Mouse (Mus musculus) neural tube, embryonic 13.5 days (tissue): ENCODE measurements at regions not wholly inside any gene's neighbourhood (a gene's known extent, or its start where the extent isn't known, plus 50 kb on each side); places are given as distances from the start of the nearest gene placed in this dataset.

Experiments used
- ATAC-seq: fragments of 200-750 bp; cut with Nextera tagmentation; 2 replicates; pipeline ENCODE4 v1.8.0; 2017; ENCODE audit warnings: low read depth, mild to moderate bottlenecking, moderate TSS enrichment, moderate library complexity
- H3K27ac ChIP-seq: fragments of 300-500 bp; sonication (generic); replicated peaks from 2 replicates; pipeline ENCODE4 v1.5.1; 2015; ENCODE audit warnings: moderate library complexity, mild to moderate bottlenecking, inconsistent platforms
- H3K27me3 ChIP-seq: fragments of 300-500 bp; sonication (generic); 2 replicates; pipeline ENCODE4 v1.6.1; 2015; ENCODE audit warnings: mild to moderate bottlenecking, inconsistent platforms
- H3K36me3 ChIP-seq: fragments of 300-500 bp; sonication (generic); 2 replicates; pipeline ENCODE4 v1.6.1; 2015; ENCODE audit warnings: mild to moderate bottlenecking, inconsistent platforms
- H3K4me1 ChIP-seq: fragments of 300-500 bp; sonication (generic); replicated peaks from 2 replicates; pipeline ENCODE4 v1.6.1; 2015; ENCODE audit warnings: inconsistent platforms
- H3K4me2 ChIP-seq: fragments of 300-500 bp; sonication (generic); 2 replicates; pipeline ENCODE4 v1.6.1; 2015; ENCODE audit warnings: inconsistent platforms, mild to moderate bottlenecking, moderate library complexity
- H3K4me3 ChIP-seq: fragments of 300-500 bp; sonication (generic); 2 replicates; pipeline ENCODE4 v1.5.1; 2015; ENCODE audit warnings: mild to moderate bottlenecking, inconsistent platforms
- H3K9ac ChIP-seq: fragments of 300-500 bp; sonication (generic); 2 replicates; pipeline ENCODE4 v1.6.1; 2015; ENCODE audit warnings: moderate library complexity, mild to moderate bottlenecking, inconsistent platforms
- H3K9me3 ChIP-seq: fragments of 300-500 bp; sonication (generic); 2 replicates; pipeline ENCODE4 v1.6.1; 2016; ENCODE audit warnings: inconsistent platforms
- WGBS: fragments of 180-500 bp; shearing (Covaris S2); methylation state at CpG from one replicate; pipeline ENCODE4 v1.1.7; 2015; 5-methylcytosine and 5-hydroxymethylcytosine counted together

- 93% methylated on average over 4 of the region's 4 CpGs for WGBS
- Histone ChIP-seq H3K27ac (no peak overlapping the region), H3K36me3 (no peaks in the 10 kb centered on the region), H3K9me3 (no peaks in the 10 kb centered on the region), H3K9ac (no peak overlapping the region), H3K4me2 (no peak overlapping the region), H3K4me3 (no peak overlapping the region), H3K4me1 (no peaks in the 10 kb centered on the region), H3K27me3 (no peaks in the 10 kb centered on the region)
- ATAC-seq, result no peak
Observed at GRCm38 (mm10) chr19:27556697-27557096, 127.1 kb upstream of the Pum3 start.

GRCm38 (mm10) chr19:27554841-27555240 is 125.2 kb upstream of the Pum3 start:
- Histone ChIP-seq H3K9ac (no peak overlapping the region), H3K4me1 (no peaks in the 10 kb centered on the region), H3K27ac (no peak overlapping the region), H3K9me3 (no peaks in the 10 kb centered on the region), H3K36me3 (no peaks in the 10 kb centered on the region), H3K27me3 (no peaks in the 10 kb centered on the region), H3K4me2 (no peak overlapping the region), H3K4me3 (no peak overlapping the region)
- 98% methylated on average over 4 of the region's 4 CpGs for WGBS
- ATAC-seq, result no peak

- WGBS, result 91% methylated on average over 11 of the region's 11 CpGs
- ATAC-seq, result no peak
- Histone ChIP-seq H3K27ac (no peak overlapping the region), H3K9me3 (no peaks in the 10 kb centered on the region), H3K27me3 (no peaks in the 10 kb centered on the region), H3K4me3 (no peak overlapping the region), H3K36me3 (no peaks in the 10 kb centered on the region), H3K4me2 (no peak overlapping the region), H3K4me1 (no peaks in the 10 kb centered on the region), H3K9ac (no peak overlapping the region)
Observed at GRCm38 (mm10) chr19:27553266-27553665, 123.6 kb upstream of the Pum3 start.

- H3K27ac ChIP-seq, result no peak overlapping the region
- H3K9me3 ChIP-seq, result no peaks in the 10 kb centered on the region
Observed at GRCm38 (mm10) chr19:27537746-27538145, 108.1 kb upstream of the Pum3 start.

GRCm38 (mm10) chr19:27537066-27537465 is 107.4 kb upstream of the Pum3 start:
- WGBS, result 48% methylated on average over 9 of the region's 9 CpGs
- H3K27ac ChIP-seq, result no peak overlapping the region
- H3K4me3 ChIP-seq, result no peak overlapping the region
- H3K27me3 ChIP-seq, result no peaks in the 10 kb centered on the region
- H3K36me3 ChIP-seq, result no peaks in the 10 kb centered on the region
- H3K4me2 ChIP-seq, result no peak overlapping the region
- no peaks in the 10 kb centered on the region for H3K9me3 ChIP-seq
- ATAC-seq, result no peak
- H3K9ac ChIP-seq, result no peak overlapping the region
- 0 out of 2 replicates have a peak, but pooled peaks cover 3% of the 10 kb centered on the region for H3K4me1 ChIP-seq

More at GRCm38 (mm10) chr19:27537746-27538145, 108.1 kb upstream of the Pum3 start:
- Histone ChIP-seq H3K4me2 (no peak overlapping the region), H3K4me1 (0 out of 2 replicates have a peak, but pooled peaks cover 3% of the 10 kb centered on the region), H3K36me3 (no peaks in the 10 kb centered on the region), H3K27me3 (no peaks in the 10 kb centered on the region), H3K9ac (no peak overlapping the region), H3K4me3 (no peak overlapping the region)
- no peak for ATAC-seq
- 85% methylated on average over 3 of the region's 3 CpGs for WGBS

- no peaks in the 10 kb centered on the region for H3K27me3 ChIP-seq
- no peaks in the 10 kb centered on the region for H3K9me3 ChIP-seq
- ATAC-seq, result no peak
- 84% methylated on average over 6 of the region's 6 CpGs for WGBS
- no peak overlapping the region for H3K4me3 ChIP-seq
- H3K36me3 ChIP-seq, result no peaks in the 10 kb centered on the region
- H3K9ac ChIP-seq, result no peak overlapping the region
- H3K27ac ChIP-seq, result no peak overlapping the region
- no peak overlapping the region for H3K4me2 ChIP-seq
- H3K4me1 ChIP-seq, result no peaks in the 10 kb centered on the region
Observed at GRCm38 (mm10) chr19:27527940-27528558, 98.4 kb upstream of the Pum3 start.

- no peak for ATAC-seq
- 84% methylated on average over 5 of the region's 5 CpGs for whole genome bisulfite sequencing
- Histone ChIP-seq H3K4me2 (no peak overlapping the region), H3K36me3 (no peaks in the 10 kb centered on the region), H3K9ac (no peak overlapping the region), H3K9me3 (no peaks in the 10 kb centered on the region), H3K27me3 (no peaks in the 10 kb centered on the region), H3K4me3 (no peak overlapping the region), H3K27ac (no peak overlapping the region), H3K4me1 (no peaks in the 10 kb centered on the region)
Observed at GRCm38 (mm10) chr19:27519326-27520061, 89.9 kb upstream of the Pum3 start.

GRCm38 (mm10) chr19:27514267-27514666 is 84.6 kb upstream of the Pum3 start:
- no peak overlapping the region for H3K9ac ChIP-seq

GRCm38 (mm10) chr19:27513535-27513934 is 83.9 kb upstream of the Pum3 start:
- Histone ChIP-seq H3K27me3 (no peaks in the 10 kb centered on the region), H3K4me1 (0 out of 2 replicates have a peak, but pooled peaks cover 4% of the 10 kb centered on the region), H3K4me3 (no peak overlapping the region), H3K36me3 (no peaks in the 10 kb centered on the region), H3K9ac (no peak overlapping the region), H3K27ac (no peak overlapping the region), H3K4me2 (no peak overlapping the region), H3K9me3 (no peaks in the 10 kb centered on the region)
- 89% methylated on average over 1 of the region's 1 CpGs for WGBS
- no peak for ATAC-seq

More at GRCm38 (mm10) chr19:27514267-27514666, 84.6 kb upstream of the Pum3 start:
- Histone ChIP-seq H3K4me1 (0 out of 2 replicates have a peak, but pooled peaks cover 4% of the 10 kb centered on the region), H3K4me3 (no peak overlapping the region), H3K27ac (no peak overlapping the region), H3K36me3 (no peaks in the 10 kb centered on the region), H3K27me3 (no peaks in the 10 kb centered on the region), H3K4me2 (no peak overlapping the region), H3K9me3 (no peaks in the 10 kb centered on the region)
- ATAC-seq, result no peak
- 79% methylated on average over 3 of the region's 3 CpGs for WGBS

GRCm38 (mm10) chr19:27511340-27511739 is 81.7 kb upstream of the Pum3 start:
- H3K4me2 ChIP-seq, result no peak overlapping the region
- H3K4me3 ChIP-seq, result no peak overlapping the region
- no peaks in the 10 kb centered on the region for H3K27me3 ChIP-seq
- H3K36me3 ChIP-seq, result no peaks in the 10 kb centered on the region
- no peak for ATAC-seq
- H3K9me3 ChIP-seq, result no peaks in the 10 kb centered on the region
- no peak overlapping the region for H3K9ac ChIP-seq
- H3K4me1 ChIP-seq, result 0 out of 2 replicates have a peak, but pooled peaks cover 4% of the 10 kb centered on the region
- no peak overlapping the region for H3K27ac ChIP-seq
- WGBS, result 38% methylated on average over 6 of the region's 6 CpGs

GRCm38 (mm10) chr19:27509956-27510639 is 80.5 kb upstream of the Pum3 start:
- ATAC-seq, result no peak
- H3K9ac ChIP-seq, result no peak overlapping the region

GRCm38 (mm10) chr19:27498278-27498677 is 68.7 kb upstream of the Pum3 start:
- WGBS, result 83% methylated on average over 4 of the region's 4 CpGs

More at GRCm38 (mm10) chr19:27509956-27510639, 80.5 kb upstream of the Pum3 start:
- Histone ChIP-seq H3K9me3 (no peaks in the 10 kb centered on the region), H3K4me3 (no peak overlapping the region), H3K36me3 (no peaks in the 10 kb centered on the region), H3K27me3 (no peaks in the 10 kb centered on the region), H3K27ac (no peak overlapping the region), H3K4me1 (0 out of 2 replicates have a peak, but pooled peaks cover 4% of the 10 kb centered on the region), H3K4me2 (no peak overlapping the region)
- 35% methylated on average over 6 of the region's 6 CpGs for WGBS

More at GRCm38 (mm10) chr19:27498278-27498677, 68.7 kb upstream of the Pum3 start:
- no peak overlapping the region for H3K9ac ChIP-seq
- H3K27me3 ChIP-seq, result no peaks in the 10 kb centered on the region
- no peak overlapping the region for H3K27ac ChIP-seq
- H3K4me1 ChIP-seq, result no peaks in the 10 kb centered on the region
- H3K9me3 ChIP-seq, result no peaks in the 10 kb centered on the region
- H3K36me3 ChIP-seq, result no peaks in the 10 kb centered on the region
- no peak for ATAC-seq
- no peak overlapping the region for H3K4me3 ChIP-seq
- no peak overlapping the region for H3K4me2 ChIP-seq
